Mouse (Mus musculus): ENCODE measurements at regions not wholly inside any gene's neighbourhood (a gene's known extent, or its start where the extent isn't known, plus 50 kb on each side); places are given as distances from the start of the nearest gene placed in this dataset.

DNA sequence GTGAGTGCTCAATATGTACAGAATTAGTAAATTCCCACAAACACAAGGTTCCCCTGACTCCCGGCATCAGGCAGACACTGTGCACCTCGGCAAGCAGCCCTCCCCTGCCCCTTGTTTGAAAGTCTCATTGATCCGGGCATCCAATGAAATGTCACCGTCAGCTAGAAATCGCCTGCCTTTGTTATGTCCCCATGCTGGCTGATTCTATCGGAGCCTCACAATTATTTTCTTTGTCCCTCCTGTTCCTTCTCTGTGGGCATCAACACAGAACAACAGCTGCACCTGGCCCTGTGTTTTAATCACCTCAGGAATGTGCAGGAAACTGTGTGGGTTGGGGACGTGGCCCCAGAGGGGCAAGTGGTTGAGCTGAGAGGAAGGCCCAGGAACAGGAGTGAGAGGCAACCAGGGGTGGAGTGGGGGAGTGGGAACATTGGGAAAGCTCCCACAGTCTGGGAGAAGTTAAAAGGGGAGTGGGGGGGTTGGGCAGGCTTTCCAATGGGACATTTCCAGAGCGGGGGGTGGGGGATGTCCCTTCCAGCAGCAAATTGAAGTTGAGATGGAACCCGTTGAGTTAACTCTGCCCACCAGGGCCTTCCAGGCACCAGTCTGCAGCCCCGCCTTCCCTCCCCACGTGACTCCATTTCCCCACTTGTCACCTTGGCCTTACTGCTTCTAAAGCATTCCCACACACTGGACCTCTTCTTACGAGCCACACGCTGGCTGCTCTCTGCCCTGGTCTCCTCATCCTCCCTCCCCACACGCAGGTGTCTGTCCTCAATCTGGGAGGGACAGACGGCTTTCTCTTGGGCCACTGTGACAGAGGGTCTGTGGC is 224.4 kb downstream of the Prex1 start:
- Histone ChIP-seq H3K27me3 (replicated peaks) (no peaks in the 10 kb centered on the region), H3K9me3 (no peaks in the 10 kb centered on the region), H3K4me3 (replicated peaks) (no peak overlapping the region), H3K9ac (no peak overlapping the region), H3K4me2 (replicated peaks) (no peak overlapping the region), H3K27ac (no peak overlapping the region), H3K4me1 (replicated peaks) (peaks cover 19% of the 10 kb centered on the region), H3K36me3 (no peaks in the 10 kb centered on the region)
- ATAC-seq, result no peak
- 67% methylated on average over 15 of the region's 15 CpGs for WGBS

DNA sequence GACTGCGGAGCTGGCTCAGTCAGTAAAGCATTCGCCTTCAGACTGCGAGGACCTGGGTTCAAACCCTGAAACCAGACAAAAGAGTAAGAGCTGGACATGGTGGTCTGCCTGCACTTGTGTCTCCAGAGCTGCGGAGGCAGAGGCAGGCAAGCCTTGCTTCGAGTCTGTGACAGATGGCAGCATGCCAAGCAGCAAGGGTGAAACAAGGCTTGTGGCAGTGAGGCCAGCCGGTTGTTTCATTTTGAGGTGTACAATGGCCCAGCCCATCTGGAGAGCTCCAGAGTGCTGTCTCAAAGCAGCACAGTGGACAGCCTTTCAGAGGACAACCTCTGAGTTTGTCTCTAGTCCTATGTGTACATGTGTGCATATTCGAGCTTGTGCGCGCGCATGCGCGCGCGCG is 225.9 kb downstream of the Prex1 start:
- no peak overlapping the region for H3K27ac ChIP-seq
- no peak overlapping the region for H3K9ac ChIP-seq
- H3K4me3 ChIP-seq (replicated peaks), result no peak overlapping the region
- no peaks in the 10 kb centered on the region for H3K9me3 ChIP-seq
- ATAC-seq, result no peak
- WGBS, result 85% methylated on average over 15 of the region's 15 CpGs
- no peaks in the 10 kb centered on the region for H3K27me3 ChIP-seq (replicated peaks)
- peaks cover 19% of the 10 kb centered on the region for H3K4me1 ChIP-seq (replicated peaks)
- H3K4me2 ChIP-seq (replicated peaks), result no peak overlapping the region
- no peaks in the 10 kb centered on the region for H3K36me3 ChIP-seq

DNA sequence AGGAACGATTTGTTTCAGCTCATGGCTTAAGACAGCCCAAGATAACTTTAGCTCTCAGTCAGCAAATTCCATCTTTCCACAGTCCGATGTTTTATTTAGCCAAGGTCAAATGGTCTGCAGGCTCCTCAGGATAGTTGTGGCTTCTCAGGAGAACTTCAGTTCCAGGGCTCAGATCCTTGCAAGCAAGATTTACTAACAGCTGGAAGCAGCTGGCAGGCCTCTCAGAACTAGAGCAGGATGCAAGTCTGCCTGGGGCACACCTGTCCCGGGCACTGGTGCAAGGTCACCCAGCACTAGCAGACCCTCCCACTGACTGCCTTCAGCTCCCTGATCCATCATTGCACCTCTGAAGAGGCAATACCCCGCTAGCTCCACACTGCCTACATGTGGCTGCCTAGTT is 227.8 kb downstream of the Prex1 start:
- H3K27ac ChIP-seq, result 0 out of 2 replicates have a peak overlapping the region, but pooled peaks have one; percentile 52
- 55% methylated on average over 4 of the region's 4 CpGs for WGBS
- no peak overlapping the region for H3K4me2 ChIP-seq (replicated peaks)
- H3K36me3 ChIP-seq, result no peaks in the 10 kb centered on the region
- H3K9me3 ChIP-seq, result no peaks in the 10 kb centered on the region
- peaks cover 19% of the 10 kb centered on the region for H3K4me1 ChIP-seq (replicated peaks)
- H3K4me3 ChIP-seq (replicated peaks), result no peak overlapping the region
- ATAC-seq, result no peak
- no peak overlapping the region for H3K9ac ChIP-seq
- no peaks in the 10 kb centered on the region for H3K27me3 ChIP-seq (replicated peaks)

DNA sequence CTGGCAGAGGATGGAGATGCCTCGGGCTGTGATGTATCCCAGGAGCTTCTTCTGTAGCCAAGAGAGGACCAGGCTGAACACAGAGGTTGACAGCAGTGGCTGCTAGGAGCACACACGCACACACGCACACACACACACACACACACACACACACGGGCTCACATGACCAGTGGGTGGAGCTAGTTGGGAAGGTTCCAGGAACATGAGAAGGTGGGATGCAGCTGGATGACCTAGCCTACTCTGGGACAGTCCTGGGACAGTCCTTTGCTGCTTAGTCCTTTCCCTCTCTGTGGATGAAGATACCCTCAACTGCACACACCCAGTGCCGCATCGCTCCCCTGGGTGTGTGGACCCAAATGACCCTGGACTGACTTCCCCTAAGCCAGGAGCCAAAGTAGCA is 228.3 kb downstream of the Prex1 start:
- Histone ChIP-seq H3K36me3 (no peaks in the 10 kb centered on the region), H3K27me3 (replicated peaks) (no peaks in the 10 kb centered on the region), H3K4me2 (replicated peaks) (no peak overlapping the region), H3K4me3 (replicated peaks) (no peak overlapping the region), H3K27ac (peak overlapping the region; percentile 52), H3K9ac (no peak overlapping the region), H3K9me3 (no peaks in the 10 kb centered on the region), H3K4me1 (replicated peaks) (peaks cover 19% of the 10 kb centered on the region)
- 64% methylated on average over 6 of the region's 6 CpGs for WGBS
- no peak for ATAC-seq

DNA sequence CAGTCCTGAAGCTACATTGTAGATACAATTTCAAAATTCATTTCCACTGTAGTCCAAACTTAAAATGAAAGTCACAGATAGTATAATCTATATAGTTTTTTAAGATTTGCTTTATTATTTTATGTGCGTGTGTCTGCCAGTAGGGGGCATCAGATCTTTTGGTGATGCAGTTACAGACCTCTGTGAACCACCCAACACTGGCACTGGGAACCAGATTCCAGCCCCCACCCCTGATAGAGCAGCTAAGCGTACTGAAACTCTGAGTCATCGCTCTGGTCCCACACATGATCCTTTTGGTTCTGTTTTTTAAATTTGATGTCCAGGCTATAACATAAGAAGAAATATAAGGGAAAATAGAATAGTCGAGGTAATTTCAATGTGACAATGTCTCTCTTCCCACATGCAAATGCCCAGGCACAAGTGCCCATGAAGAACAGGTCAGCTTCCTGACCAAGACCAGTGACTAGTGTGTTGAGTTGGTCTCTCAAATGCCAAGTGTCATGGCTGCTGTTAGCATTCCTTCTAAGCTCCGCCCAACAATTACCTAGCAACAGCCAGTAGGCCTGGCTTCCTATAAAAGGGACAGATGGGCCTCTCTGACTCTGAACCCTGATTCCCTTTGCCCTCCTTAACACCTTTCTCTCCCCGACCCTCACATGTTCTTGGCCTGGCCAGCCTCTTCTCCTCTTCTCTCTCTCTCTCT is 229.9 kb downstream of the Prex1 start:
- 83% methylated on average over 6 of the region's 6 CpGs for WGBS
- Histone ChIP-seq H3K9ac (no peak overlapping the region), H3K4me1 (replicated peaks) (peaks cover 16% of the 10 kb centered on the region), H3K27ac (no peak overlapping the region), H3K4me2 (replicated peaks) (no peak overlapping the region), H3K27me3 (replicated peaks) (no peaks in the 10 kb centered on the region), H3K4me3 (replicated peaks) (no peak overlapping the region), H3K9me3 (no peaks in the 10 kb centered on the region), H3K36me3 (no peaks in the 10 kb centered on the region)
- ATAC-seq, result no peak

DNA sequence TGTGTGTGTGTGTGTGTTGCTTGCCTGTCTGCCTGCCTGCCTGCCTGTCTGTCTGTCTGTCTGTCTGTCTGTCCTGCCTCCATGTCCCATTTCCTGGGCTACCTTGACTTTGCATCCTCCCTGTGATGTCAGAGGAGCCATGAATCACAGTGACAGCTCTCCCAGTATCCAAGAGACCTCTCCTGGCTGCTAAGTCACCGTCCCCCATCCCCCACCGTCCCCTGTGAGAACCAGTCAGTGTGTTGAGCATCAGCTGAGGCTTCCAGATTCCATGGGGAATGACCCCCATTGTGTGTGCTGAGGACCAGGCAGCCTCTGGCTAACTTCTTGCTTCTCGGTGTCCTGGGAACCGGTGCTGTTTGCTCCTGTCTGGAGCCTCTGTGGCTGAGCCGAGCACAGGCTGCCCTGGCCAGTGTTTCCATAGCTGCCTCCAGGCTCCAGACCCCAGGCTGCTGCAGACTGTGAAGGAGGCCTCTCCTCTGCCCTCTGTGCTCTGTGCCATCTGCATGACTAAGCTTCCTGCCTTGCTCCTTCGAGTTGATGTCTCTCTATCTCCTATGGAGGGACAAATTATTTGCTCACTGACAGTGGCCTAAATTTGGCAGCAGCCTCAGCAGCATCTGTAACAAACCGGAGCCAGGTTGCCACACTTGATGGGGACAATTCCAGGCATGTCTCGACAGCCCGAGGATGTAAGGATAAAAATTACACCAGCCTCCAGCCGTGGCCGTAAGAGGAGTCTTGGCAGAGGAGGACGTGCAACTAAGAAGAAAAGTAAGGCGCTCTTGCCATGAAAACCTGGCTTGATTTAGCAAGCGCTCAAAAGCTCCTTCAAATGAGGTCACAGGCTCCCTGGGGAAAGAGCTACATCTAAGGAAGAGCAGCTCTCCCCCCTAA is 230.7 kb downstream of the Prex1 start:
- 47% methylated on average over 14 of the region's 14 CpGs for WGBS
- H3K27ac ChIP-seq, result peak overlapping the region; percentile 15
- H3K9me3 ChIP-seq, result no peaks in the 10 kb centered on the region
- peaks cover 16% of the 10 kb centered on the region for H3K4me1 ChIP-seq (replicated peaks)
- H3K4me3 ChIP-seq (replicated peaks), result no peak overlapping the region
- no peak overlapping the region for H3K4me2 ChIP-seq (replicated peaks)
- no peak overlapping the region for H3K9ac ChIP-seq
- no peaks in the 10 kb centered on the region for H3K27me3 ChIP-seq (replicated peaks)
- H3K36me3 ChIP-seq, result no peaks in the 10 kb centered on the region
- no peak for ATAC-seq

DNA sequence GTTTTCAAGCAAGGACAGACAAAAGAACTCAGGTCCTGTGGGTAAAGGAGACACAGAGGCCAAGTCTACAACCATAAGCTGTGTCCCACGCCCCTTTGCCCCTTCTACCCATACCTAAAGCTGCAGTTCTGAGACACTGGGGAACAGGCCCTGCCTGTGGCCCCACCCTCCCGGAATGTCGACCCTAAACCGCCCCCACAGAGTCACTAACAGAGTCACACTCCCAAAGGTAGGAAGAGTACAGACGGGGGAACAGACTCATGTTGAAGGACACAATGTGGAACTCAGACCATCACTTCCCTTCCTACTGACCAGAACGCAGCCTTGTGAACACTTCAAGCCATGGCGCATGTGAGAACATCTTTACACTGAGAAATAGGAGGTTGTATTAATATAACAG is 231.9 kb downstream of the Prex1 start:
- Histone ChIP-seq H3K27ac (no peak overlapping the region), H3K27me3 (replicated peaks) (no peaks in the 10 kb centered on the region), H3K36me3 (no peaks in the 10 kb centered on the region), H3K9me3 (no peaks in the 10 kb centered on the region), H3K4me1 (replicated peaks) (peaks cover 16% of the 10 kb centered on the region), H3K4me3 (replicated peaks) (no peak overlapping the region), H3K4me2 (replicated peaks) (no peak overlapping the region), H3K9ac (no peak overlapping the region)
- 89% methylated on average over 7 of the region's 7 CpGs for WGBS
- ATAC-seq, result no peak

DNA sequence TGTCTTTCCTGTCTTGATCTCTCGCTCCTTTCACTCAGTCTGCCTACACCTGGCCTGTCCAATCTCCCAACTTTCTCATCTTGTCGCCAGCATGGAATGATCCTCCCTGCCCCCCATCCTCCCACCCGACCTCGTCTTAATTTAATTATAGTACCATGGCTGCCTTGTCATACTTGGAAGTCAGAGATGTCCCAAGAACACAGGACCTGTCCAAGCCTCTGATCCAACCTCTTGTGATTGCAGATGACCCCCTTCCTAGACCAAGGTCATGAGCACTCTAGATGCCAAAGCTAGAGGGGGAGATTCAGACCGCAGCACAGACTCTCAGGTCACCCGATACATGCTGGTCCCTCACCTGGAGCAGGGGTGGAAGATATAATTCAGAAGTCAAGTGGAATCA is 232.3 kb downstream of the Prex1 start:
- Histone ChIP-seq H3K9me3 (no peaks in the 10 kb centered on the region), H3K36me3 (no peaks in the 10 kb centered on the region)

DNA sequence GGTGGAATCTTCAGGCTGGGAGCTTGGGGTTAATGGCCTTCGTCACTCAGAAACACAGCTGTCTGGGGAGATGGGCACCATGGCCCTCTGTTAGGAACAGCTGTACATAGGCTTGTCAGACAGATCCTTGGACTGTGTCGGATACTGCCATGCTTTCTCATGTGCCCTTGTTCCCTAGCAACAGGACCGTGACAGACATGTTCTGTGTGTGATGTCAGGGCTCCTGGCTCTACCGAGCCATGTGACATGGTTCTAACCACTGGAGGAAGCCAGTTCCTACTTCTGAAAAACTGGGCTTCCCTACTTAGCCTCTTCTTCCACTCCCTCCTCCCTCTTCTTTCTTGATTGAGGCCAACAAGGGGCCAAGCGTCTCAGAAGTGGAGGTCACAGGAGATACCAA is 232.7 kb downstream of the Prex1 start:
- Histone ChIP-seq H3K27me3 (replicated peaks) (no peaks in the 10 kb centered on the region), H3K9ac (no peak overlapping the region), H3K4me1 (replicated peaks) (peaks cover 14% of the 10 kb centered on the region), H3K4me2 (replicated peaks) (no peak overlapping the region), H3K9me3 (no peaks in the 10 kb centered on the region), H3K36me3 (no peaks in the 10 kb centered on the region), H3K27ac (no peak overlapping the region), H3K4me3 (replicated peaks) (no peak overlapping the region)
- WGBS, result 79% methylated on average over 5 of the region's 5 CpGs
- ATAC-seq, result no peak

More for the DNA sequence above, 232.3 kb downstream of the Prex1 start:
- no peak for ATAC-seq
- Histone ChIP-seq H3K27me3 (replicated peaks) (no peaks in the 10 kb centered on the region), H3K4me3 (replicated peaks) (no peak overlapping the region), H3K4me2 (replicated peaks) (no peak overlapping the region), H3K9ac (no peak overlapping the region), H3K4me1 (replicated peaks) (peaks cover 16% of the 10 kb centered on the region), H3K27ac (no peak overlapping the region)
- WGBS, result 87% methylated on average over 6 of the region's 6 CpGs

DNA sequence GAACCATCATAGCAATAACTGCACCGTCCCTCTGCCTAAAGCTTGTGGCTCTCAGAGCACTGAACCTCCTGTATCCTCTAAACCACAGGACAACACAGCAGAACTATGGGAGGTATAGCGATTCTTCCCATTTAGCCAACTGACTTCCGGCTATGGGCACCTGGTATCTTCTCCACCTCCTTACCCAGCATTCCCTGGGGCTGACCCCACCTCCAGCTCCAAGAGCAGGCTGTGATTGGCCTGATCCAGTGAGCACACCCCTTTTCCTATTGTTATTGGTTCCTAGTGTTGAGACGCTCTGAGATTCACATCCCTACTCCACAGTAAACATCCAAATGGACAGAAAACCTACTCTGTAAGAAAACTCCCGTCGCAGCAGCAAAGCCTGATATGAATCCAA is 236.7 kb downstream of the Prex1 start:
- Histone ChIP-seq H3K4me2 (replicated peaks) (no peak overlapping the region), H3K9ac (no peak overlapping the region), H3K27ac (no peak overlapping the region), H3K27me3 (replicated peaks) (no peaks in the 10 kb centered on the region), H3K36me3 (no peaks in the 10 kb centered on the region), H3K4me3 (replicated peaks) (no peak overlapping the region), H3K9me3 (no peaks in the 10 kb centered on the region), H3K4me1 (replicated peaks) (no peaks in the 10 kb centered on the region)
- no peak for ATAC-seq
- 83% methylated on average over 6 of the region's 6 CpGs for WGBS

DNA sequence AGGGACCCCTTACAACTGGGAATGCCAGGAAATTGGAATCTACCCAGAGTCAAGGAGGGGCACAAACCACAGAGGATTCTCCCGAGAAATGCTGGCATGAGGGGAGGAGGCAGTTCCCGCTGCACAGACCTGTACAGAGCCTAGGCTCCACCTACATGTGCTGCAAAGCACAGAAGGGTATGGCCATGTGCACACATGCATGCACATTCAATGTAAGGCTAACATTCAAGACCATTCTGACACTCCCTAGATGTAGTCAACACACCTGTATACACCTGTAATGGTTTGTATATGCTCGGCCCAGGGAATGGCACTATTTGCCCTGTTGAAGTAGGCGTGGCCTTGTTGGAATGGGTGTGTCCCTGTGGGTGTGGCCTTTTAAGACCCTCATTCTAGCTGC is 238.0 kb downstream of the Prex1 start:
- no peak overlapping the region for H3K9ac ChIP-seq
- ATAC-seq, result no peak
- H3K27ac ChIP-seq, result no peak overlapping the region
- H3K27me3 ChIP-seq (replicated peaks), result no peaks in the 10 kb centered on the region
- H3K4me3 ChIP-seq (replicated peaks), result no peak overlapping the region
- no peak overlapping the region for H3K4me2 ChIP-seq (replicated peaks)
- H3K36me3 ChIP-seq, result no peaks in the 10 kb centered on the region
- WGBS, result 78% methylated on average over 4 of the region's 4 CpGs
- no peaks in the 10 kb centered on the region for H3K9me3 ChIP-seq
- H3K4me1 ChIP-seq (replicated peaks), result peaks cover 3% of the 10 kb centered on the region; the same call in 1 of the 2 replicates

DNA sequence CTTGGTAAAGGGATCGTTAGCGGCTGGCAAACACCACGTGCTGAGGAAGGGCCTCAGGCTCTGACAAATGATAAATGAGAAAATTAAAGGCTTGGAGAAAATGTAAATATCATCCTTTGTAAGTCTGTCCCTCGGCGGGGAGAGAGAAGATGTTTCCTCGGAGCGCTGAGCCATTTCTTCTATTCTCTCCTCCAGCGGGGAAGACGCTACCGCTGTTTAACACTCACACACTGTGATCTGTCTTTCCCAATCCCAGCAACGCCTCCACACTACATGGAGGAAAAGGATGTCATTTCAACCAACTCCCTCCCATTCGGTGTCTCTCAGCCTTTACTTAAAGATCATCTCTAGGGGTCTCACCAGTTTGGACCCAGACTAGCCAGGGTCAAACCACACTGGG is 239.0 kb downstream of the Prex1 start:
- ATAC-seq, result no peak
- Histone ChIP-seq H3K27me3 (replicated peaks) (no peaks in the 10 kb centered on the region), H3K9ac (no peak overlapping the region), H3K27ac (no peak overlapping the region), H3K4me2 (replicated peaks) (no peak overlapping the region), H3K36me3 (no peaks in the 10 kb centered on the region), H3K9me3 (no peaks in the 10 kb centered on the region), H3K4me1 (replicated peaks) (peaks cover 3% of the 10 kb centered on the region; the same call in 1 of the 2 replicates), H3K4me3 (replicated peaks) (no peak overlapping the region)
- 58% methylated on average over 12 of the region's 12 CpGs for WGBS
